In the genomic region with DNA sequence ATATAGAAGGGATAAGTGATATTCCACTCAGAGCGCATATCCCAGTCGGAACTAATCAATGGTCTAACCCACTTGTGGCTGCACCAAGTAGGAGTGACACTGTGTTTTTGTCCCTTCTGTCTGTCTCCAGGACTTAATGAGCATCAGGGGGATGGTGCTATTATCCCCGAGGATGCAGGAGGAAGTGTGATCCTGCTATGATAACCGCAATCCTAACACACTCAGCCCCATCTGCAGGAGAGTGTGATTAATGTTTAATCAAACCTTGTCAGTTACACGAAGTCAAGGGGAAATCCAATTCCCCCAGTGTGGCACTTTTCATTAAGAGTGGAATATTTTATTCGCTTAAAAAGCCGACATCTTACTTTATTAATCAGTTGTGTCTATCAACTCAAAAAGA, we compare ENCODE assay signal across 28 mouse cellular contexts. TPM values are rescaled to one million over a fixed set of nuclear protein-coding genes. Genes with fewer than 3 reads are reported as not detected.
"Had no signal": no experiment of that assay in that cellular context is flagged by ENCODE, and none has a peak within 500 bp of the region (broad histone marks: within the 10 kb centered on the region; RNA-seq: fewer than 3 reads in every experiment).

No protein-coding gene starts in this region.

- H3K36me3 ChIP-seq: liver, embryonic 13.5 days; neural tube, embryonic 12.5 days; neural tube, embryonic 15.5 days had no signal

- H3K4me1 ChIP-seq: liver, embryonic 13.5 days; neural tube, embryonic 12.5 days; neural tube, embryonic 15.5 days had no signal

- H3K4me2 ChIP-seq: liver, embryonic 13.5 days; neural tube, embryonic 12.5 days; neural tube, embryonic 15.5 days had no signal

- DNase-seq: kidney, adult 2 months; kidney, postnatal 25 days; layer of hippocampus, postnatal 36 days; liver, embryonic 13.5 days; lung, adult 2 months; lung, postnatal 14 days; lung, postnatal 4 days; thymus, adult 18-20 months; thymus, postnatal 14 days; thymus, postnatal 4 days had no signal

- H3K9ac ChIP-seq: liver, embryonic 13.5 days; neural tube, embryonic 12.5 days; neural tube, embryonic 15.5 days had no signal

- H3K9me3 ChIP-seq: liver, embryonic 13.5 days; neural tube, embryonic 12.5 days; neural tube, embryonic 15.5 days had no signal

- H3K4me3 ChIP-seq: layer of hippocampus, adult 2 months; left cerebral cortex, adult 2 months; liver, embryonic 13.5 days; neural tube, embryonic 12.5 days; neural tube, embryonic 15.5 days had no signal

- H3K27ac ChIP-seq: kidney, postnatal 0 days; layer of hippocampus, adult 2 months; left cerebral cortex, adult 2 months; liver, embryonic 13.5 days; neural tube, embryonic 12.5 days; neural tube, embryonic 15.5 days had no signal

- H3K27me3 ChIP-seq: liver, embryonic 13.5 days; neural tube, embryonic 12.5 days; neural tube, embryonic 15.5 days had no signal

RNA-seq across cellular contexts. Expression of a gene that starts 16.2 kb away (rescaled TPM):
- total RNA-seq: layer of hippocampus, adult 2 months; layer of hippocampus, postnatal 10 days; layer of hippocampus, postnatal 36 days; left cerebral cortex, adult 2 months; left cerebral cortex, postnatal 10 days; left cerebral cortex, postnatal 36 days; liver, adult 2 months; megakaryocyte progenitor cell, adult 5-6 weeks; megakaryocyte-erythroid progenitor cell, adult 5-6 weeks had no signal
- polyA plus RNA-seq: kidney, adult 2 months; kidney, embryonic 14.5 days; kidney, postnatal 0 days; large intestine, adult 2 months; limb, embryonic 11.5 days; liver, adult 2 months; liver, embryonic 13.5 days; liver, embryonic 16.5 days; lung, adult 2 months; neural tube, embryonic 12.5 days; small intestine, adult 2 months; spleen, adult 2 months; testis, adult 2 months had no signal
